Comparison of ENCODE assay signal across 10 mouse cellular contexts in the genomic region with DNA sequence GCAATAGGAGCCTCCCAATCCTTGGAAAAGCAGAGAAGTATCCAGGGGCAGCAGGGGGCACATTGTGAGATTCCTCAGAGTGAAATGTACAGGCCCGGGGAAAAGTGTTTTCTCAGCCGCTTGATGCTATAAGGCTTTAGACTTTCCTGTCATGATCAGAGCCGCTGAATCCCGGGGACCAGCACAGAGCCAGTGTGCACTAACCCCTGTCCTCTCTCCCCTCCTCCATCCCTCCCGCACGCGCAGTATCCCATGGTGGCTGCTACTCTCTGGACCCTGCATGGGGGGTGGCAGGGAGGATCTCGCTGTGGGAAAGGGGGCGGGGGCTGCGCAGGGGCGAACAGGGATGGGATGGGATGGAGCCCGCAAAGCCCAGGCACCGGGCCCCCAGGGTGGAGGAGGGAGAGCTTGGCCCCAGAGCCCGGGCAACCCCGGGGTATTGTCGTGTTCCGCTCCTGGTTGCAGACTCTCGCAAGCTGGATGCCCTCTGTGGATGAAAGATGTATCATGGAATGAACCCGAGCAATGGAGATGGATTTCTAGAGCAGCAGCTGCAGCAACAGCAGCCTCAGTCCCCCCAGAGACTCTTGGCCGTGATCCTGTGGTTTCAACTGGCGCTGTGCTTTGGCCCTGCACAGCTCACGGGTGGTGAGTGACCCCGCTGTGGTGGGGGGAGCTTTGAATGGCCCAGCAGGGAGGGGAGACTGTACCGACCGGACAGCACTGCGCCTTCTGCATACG. TPM values are rescaled to one million over a fixed set of nuclear protein-coding genes. Genes with fewer than 3 reads are reported as not detected.
DNase-seq lines count a peak whose midpoint lies in the region; ATAC-seq lines count a peak whose summit lies in the region.
"Had no signal": no experiment of that assay in that cellular context is flagged by ENCODE, and none has a peak within 500 bp of the region (broad histone marks: within the 10 kb centered on the region; RNA-seq: fewer than 3 reads in every experiment).

No protein-coding gene starts in this region.

- peaks cover 16% of the 10 kb centered on the region for H3K27me3 ChIP-seq in embryonic facial prominence, embryonic 15.5 days
- H3K27me3 ChIP-seq in liver, embryonic 15.5 days = peaks cover 41% of the 10 kb centered on the region
- H3K27me3 ChIP-seq in stomach, embryonic 14.5 days (ENCODE audit: control insufficient read depth, insufficient read depth, low read length) = no peaks in the 10 kb centered on the region

- peaks cover 18% of the 10 kb centered on the region for H3K4me1 ChIP-seq in embryonic facial prominence, embryonic 15.5 days
- H3K4me1 ChIP-seq in liver, embryonic 15.5 days (replicated peaks) = 0 out of 2 replicates have a peak, but pooled peaks cover 7% of the 10 kb centered on the region
- peaks cover 8% of the 10 kb centered on the region; the same call in 1 of the 2 replicates for H3K4me1 ChIP-seq in stomach, embryonic 14.5 days (ENCODE audit: control insufficient read depth, insufficient read depth, low read length)

- H3K9ac ChIP-seq in embryonic facial prominence, embryonic 15.5 days = peak overlapping the region; percentile 26; the same call in 1 of the 2 replicates
- H3K9ac ChIP-seq in liver, embryonic 15.5 days = no peak overlapping the region
- H3K9ac ChIP-seq in stomach, embryonic 14.5 days (replicated peaks; ENCODE audit: low read depth, low read length) = peak overlapping the region; percentile 28; the same call in 1 of the 2 replicates

- peak overlapping the region; percentile 63 for H3K4me3 ChIP-seq in embryonic facial prominence, embryonic 15.5 days (replicated peaks)
- H3K4me3 ChIP-seq in liver, embryonic 15.5 days (replicated peaks) = peak overlapping the region; percentile 53
- peak overlapping the region; percentile 46 for H3K4me3 ChIP-seq in stomach, embryonic 14.5 days (ENCODE audit: low read depth, low read length)

- no peaks in the 10 kb centered on the region for H3K36me3 ChIP-seq in embryonic facial prominence, embryonic 15.5 days
- H3K36me3 ChIP-seq in liver, embryonic 15.5 days (replicated peaks) = no peaks in the 10 kb centered on the region
- no peaks in the 10 kb centered on the region for H3K36me3 ChIP-seq in stomach, embryonic 14.5 days (ENCODE audit: control insufficient read depth, insufficient read depth, low read length)

- H3K27ac ChIP-seq in embryonic facial prominence, embryonic 15.5 days (replicated peaks) = 0 out of 2 replicates have a peak overlapping the region, but pooled peaks have one; percentile 17
- H3K27ac ChIP-seq in liver, embryonic 15.5 days (replicated peaks) = no peak overlapping the region
- H3K27ac ChIP-seq in stomach, embryonic 14.5 days (ENCODE audit: low read length) = 0 out of 2 replicates have a peak overlapping the region, but pooled peaks have one; percentile 27

- H3K9me3 ChIP-seq in embryonic facial prominence, embryonic 15.5 days (replicated peaks) = no peaks in the 10 kb centered on the region
- H3K9me3 ChIP-seq in liver, embryonic 15.5 days (replicated peaks) = no peaks in the 10 kb centered on the region
- no peaks in the 10 kb centered on the region for H3K9me3 ChIP-seq in stomach, embryonic 14.5 days (ENCODE audit: control insufficient read depth, low read depth, low read length)

- peak; percentile 58; the same call in 1 of the 2 replicates for ATAC-seq in embryonic facial prominence, embryonic 15.5 days (ENCODE audit: insufficient number of reproducible peaks, low FRiP score, low TSS enrichment, low read depth)
- no peak for ATAC-seq in liver, embryonic 15.5 days (ENCODE audit: insufficient read depth)
- peak; percentile 57; the same call in 1 of the 2 replicates for ATAC-seq in stomach, embryonic 14.5 days (ENCODE audit: insufficient number of reproducible peaks, insufficient read depth, low FRiP score, low read depth)
- no peak for ATAC-seq in activated CD4-positive, CD25-positive, alpha-beta regulatory T cell, adult 4 months

- intact Hi-C loops in gastrocnemius, postnatal 14 days (cut with DNase I; ENCODE audit: low total_unique reads) = no loop called here
- intact Hi-C loops in gastrocnemius, postnatal 36 days (cut with DNase I) = no loop called here

- peak; percentile 27 for DNase-seq in gastrocnemius, postnatal 14 days
- DNase-seq in gastrocnemius, postnatal 36 days = no peak
- peak; percentile 64 for DNase-seq in R1 (ENCODE audit: low read depth, low spot score)
- peak; percentile 7 for DNase-seq in induced T-regulatory cell, adult 2 months (ENCODE audit: low read depth)

- WGBS in embryonic facial prominence, embryonic 15.5 days = 2% methylated on average over 27 of the region's 27 CpGs
- WGBS in liver, embryonic 15.5 days (ENCODE audit: insufficient replicate concordance) = 6% methylated on average over 27 of the region's 27 CpGs
- 3% methylated on average over 27 of the region's 27 CpGs for WGBS in stomach, embryonic 14.5 days

- H3K4me2 ChIP-seq in embryonic facial prominence, embryonic 15.5 days (replicated peaks) = peak overlapping the region; percentile 90
- H3K4me2 ChIP-seq in liver, embryonic 15.5 days = peak overlapping the region; percentile 68
- peak overlapping the region; percentile 93 for H3K4me2 ChIP-seq in stomach, embryonic 14.5 days (replicated peaks; ENCODE audit: low read depth, low read length)

RNA-seq across cellular contexts. Expression of a gene that starts 1.1 kb away (rescaled TPM):
- 1 to 10 TPM; 1.0 to 1.4 TPM for total RNA-seq in gastrocnemius, postnatal 14 days (2021)
- total RNA-seq in gastrocnemius, postnatal 36 days (2021) = under 1 TPM; 0.59 to 0.69 TPM
- 12.6 and 14.8 TPM in 2 replicates for polyA plus RNA-seq in embryonic facial prominence, embryonic 15.5 days (2015; fragmentation: Nextera tagmentation; extraction: Ambion mirVana)
- polyA plus RNA-seq in liver, embryonic 15.5 days (2015; fragmentation: Nextera tagmentation; extraction: Ambion mirVana) = 0.81 and 1.1 TPM in 2 replicates
- polyA plus RNA-seq in stomach, embryonic 14.5 days (2014; fragmentation: Nextera tagmentation; extraction: Ambion mirVana) = 18.9 and 19.5 TPM in 2 replicates
- polyA plus RNA-seq in activated CD4-positive, CD25-positive, alpha-beta regulatory T cell, adult 4 months (2017; shearing (Covaris generic)) = under 1 TPM; 0.61 to 0.93 TPM
- total RNA-seq: CH12.LX had no signal

RNA-seq across cellular contexts. Expression of a gene that starts 15.7 kb away (rescaled TPM):
- not detected for total RNA-seq in gastrocnemius, postnatal 14 days (2021)
- not detected for total RNA-seq in gastrocnemius, postnatal 36 days (2021)
- not detected in 2 replicates for polyA plus RNA-seq in embryonic facial prominence, embryonic 15.5 days (2015; fragmentation: Nextera tagmentation; extraction: Ambion mirVana)
- polyA plus RNA-seq in liver, embryonic 15.5 days (2015; fragmentation: Nextera tagmentation; extraction: Ambion mirVana) = not detected in 2 replicates
- polyA plus RNA-seq in stomach, embryonic 14.5 days (2014; fragmentation: Nextera tagmentation; extraction: Ambion mirVana) = not detected in 2 replicates
- polyA plus RNA-seq in activated CD4-positive, CD25-positive, alpha-beta regulatory T cell, adult 4 months (2017; shearing (Covaris generic)) = not detected
- total RNA-seq: CH12.LX; hematopoietic stem cell, adult 5-6 weeks had no signal

Comparison
In these comparisons a context has a peak if more than half of its experiments do, and no peak if none do; other contexts are left out.
1. DNase-seq: peak in gastrocnemius, postnatal 14 days (single experiment), R1 (single experiment) and induced T-regulatory cell, adult 2 months (single experiment); none in gastrocnemius, postnatal 36 days (0 of 2).
2. ATAC-seq: peak in embryonic facial prominence, embryonic 15.5 days (single experiment) and stomach, embryonic 14.5 days (single experiment); none in liver, embryonic 15.5 days (single experiment) and activated CD4-positive, CD25-positive, alpha-beta regulatory T cell, adult 4 months (single experiment).
3. Peak in every context shown above with its lines, with median percentiles within 50 percentile points of each other: H3K4me2 ChIP-seq and H3K4me3 ChIP-seq.